In genomic region chr6:36377936-36378335, GRCm38 (mm10) we compare ENCODE assay signal across 19 mouse cellular contexts. TPM values are rescaled to one million over a fixed set of nuclear protein-coding genes. Genes with fewer than 3 reads are reported as not detected.
"Had no signal": no experiment of that assay in that cellular context is flagged by ENCODE, and none has a peak within 500 bp of the region (broad histone marks: within the 10 kb centered on the region; RNA-seq: fewer than 3 reads in every experiment).

No protein-coding gene starts in this region.

- H3K4me2 ChIP-seq: kidney, embryonic 15.5 days; limb, embryonic 12.5 days; midbrain, embryonic 15.5 days; neural tube, embryonic 13.5 days; stomach, embryonic 15.5 days had no signal

- H3K4me1 ChIP-seq: kidney, embryonic 15.5 days; limb, embryonic 12.5 days; midbrain, embryonic 10.5 days; midbrain, embryonic 15.5 days; neural tube, embryonic 13.5 days; stomach, embryonic 15.5 days had no signal

- H3K9ac ChIP-seq: kidney, embryonic 15.5 days; limb, embryonic 12.5 days; liver, embryonic 14.5 days; midbrain, embryonic 15.5 days; neural tube, embryonic 13.5 days; stomach, embryonic 15.5 days had no signal

- H3K4me3 ChIP-seq: kidney, embryonic 15.5 days; limb, embryonic 12.5 days; midbrain, embryonic 10.5 days; midbrain, embryonic 15.5 days; neural tube, embryonic 13.5 days; stomach, embryonic 15.5 days had no signal

- H3K27me3 ChIP-seq: kidney, embryonic 15.5 days; limb, embryonic 12.5 days; midbrain, embryonic 15.5 days; neural tube, embryonic 13.5 days; stomach, embryonic 15.5 days had no signal

- H3K27ac ChIP-seq: kidney, embryonic 15.5 days; limb, embryonic 12.5 days; liver, embryonic 14.5 days; midbrain, embryonic 10.5 days; midbrain, embryonic 15.5 days; neural tube, embryonic 13.5 days; stomach, embryonic 15.5 days had no signal

- DNase-seq: kidney, adult 2 months; kidney, postnatal 36 days; layer of hippocampus, adult 9-11 months; layer of hippocampus, postnatal 36 days; lung, adult 18-20 months; lung, postnatal 4 days; retina, postnatal 1 day; right cerebral cortex, postnatal 14 days; thymus, adult 2 months; thymus, postnatal 25 days had no signal

- H3K9me3 ChIP-seq: kidney, embryonic 15.5 days; limb, embryonic 12.5 days; midbrain, embryonic 10.5 days; midbrain, embryonic 15.5 days; neural tube, embryonic 13.5 days; stomach, embryonic 15.5 days had no signal

- H3K36me3 ChIP-seq: kidney, embryonic 15.5 days; limb, embryonic 12.5 days; midbrain, embryonic 10.5 days; midbrain, embryonic 15.5 days; neural tube, embryonic 13.5 days; stomach, embryonic 15.5 days had no signal

- ATAC-seq: lung, postnatal 0 days; midbrain, embryonic 15.5 days had no signal

RNA-seq across cellular contexts. Expression of gene Chrm2, which starts 9.9 kb away (rescaled TPM):
- polyA plus RNA-seq: testis, adult 2 months had no signal
